Mouse (Mus musculus): ENCODE measurements around the gene Hephl1.
"Not testable (repeated sequence)": the region's sequence is repeated elsewhere in the genome, so short reads cannot be mapped to it uniquely, and the experiment has no call there.

Gene Hephl1

DNA sequence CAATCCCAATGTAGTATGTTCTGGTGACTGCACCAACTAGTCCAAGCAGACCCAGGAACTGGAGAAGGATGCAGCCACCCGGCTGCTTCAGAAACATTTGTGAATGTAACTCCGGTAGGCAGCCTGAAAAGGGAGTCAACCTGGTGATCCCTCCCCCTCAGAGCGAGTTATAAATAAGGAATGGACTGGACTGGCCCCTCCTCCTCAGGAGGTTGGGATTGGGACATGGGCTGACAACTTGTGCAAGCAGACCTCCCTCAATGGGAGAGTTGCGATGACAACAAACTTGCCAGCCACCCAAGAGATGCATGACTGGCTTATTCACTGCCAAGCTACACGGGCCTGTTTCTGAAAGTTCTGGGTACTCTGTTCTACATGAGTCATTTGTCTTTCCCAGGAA lies at the start of gene Hephl1:
Gene Hephl1, minus strand, starts transcription at position 101 of the 400 bp plus-strand sequence.
- no peak for DNase-seq

DNA sequence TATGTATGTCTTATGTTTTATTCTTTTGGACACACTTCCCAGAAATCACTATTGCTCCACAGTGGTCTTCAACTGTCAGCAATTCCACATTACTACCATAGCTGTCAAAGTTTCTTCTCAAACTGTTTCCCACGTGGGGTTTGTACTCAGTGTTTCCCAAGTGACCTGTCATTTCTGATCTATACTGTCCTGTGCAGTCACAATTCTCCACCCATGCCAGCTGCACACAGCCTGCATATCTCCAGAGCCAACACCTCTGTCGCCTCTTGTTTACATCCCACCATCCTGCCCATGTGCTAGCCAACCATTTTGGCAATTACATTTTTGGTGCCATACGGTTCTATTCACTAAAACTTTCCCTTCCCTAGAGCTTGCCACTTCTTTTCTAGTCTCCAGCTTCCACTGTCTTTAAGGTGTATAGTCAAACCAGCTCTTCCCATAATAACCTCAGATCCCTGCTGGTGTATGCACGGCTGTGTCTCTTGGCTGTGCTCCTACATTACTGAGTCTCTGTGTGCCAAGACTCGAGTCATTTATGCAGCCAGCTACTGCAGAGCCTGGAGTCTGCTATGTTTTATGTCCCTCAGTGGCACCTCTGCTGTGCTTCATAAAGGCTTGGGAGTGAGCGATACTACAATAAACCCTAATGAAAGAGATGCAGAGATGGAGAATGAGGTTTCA lies 37.5 kb upstream of the Hephl1 start:
- DNase-seq = no peak

DNA sequence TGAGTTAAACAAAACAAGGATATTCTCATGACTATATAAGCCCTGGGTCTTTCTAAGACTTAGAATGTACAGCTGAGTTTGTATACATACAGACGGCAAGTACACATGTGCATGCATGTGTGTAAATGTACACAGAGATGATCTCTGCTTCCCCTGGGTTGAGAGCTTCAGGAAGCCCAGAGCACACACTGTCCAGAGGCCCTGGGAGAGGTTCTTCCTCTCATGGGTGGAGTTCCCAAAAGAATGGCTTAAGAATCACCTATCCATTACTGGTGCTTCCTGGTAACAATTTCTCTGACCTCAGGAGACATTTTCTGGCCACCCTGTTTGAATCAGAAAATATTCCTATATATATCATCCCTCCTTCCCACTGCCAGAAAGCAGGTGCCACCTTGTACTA lies 28.6 kb upstream of the Hephl1 start:
- peak in 1 of 2 experiments; percentile 3 for DNase-seq

DNA sequence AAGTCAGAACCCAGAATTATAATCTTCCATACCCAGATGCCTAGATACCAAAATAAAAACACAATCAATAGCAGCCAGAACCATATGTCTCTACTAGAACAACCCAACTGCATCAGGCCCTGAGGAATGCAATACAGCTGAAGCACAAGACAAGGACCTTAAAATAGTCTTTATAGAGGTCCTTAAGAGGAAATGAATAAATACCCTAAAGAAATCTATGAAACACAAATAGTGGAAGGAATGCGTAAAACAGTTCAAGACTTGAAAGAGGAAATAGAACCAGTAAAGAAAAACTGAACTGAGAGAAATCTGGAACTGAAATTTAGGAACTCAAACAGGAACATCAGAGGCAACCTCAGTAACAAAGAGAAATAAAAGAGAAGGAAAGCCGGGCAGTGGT lies 14.0 kb upstream of the Hephl1 start:
- no peak for DNase-seq

DNA sequence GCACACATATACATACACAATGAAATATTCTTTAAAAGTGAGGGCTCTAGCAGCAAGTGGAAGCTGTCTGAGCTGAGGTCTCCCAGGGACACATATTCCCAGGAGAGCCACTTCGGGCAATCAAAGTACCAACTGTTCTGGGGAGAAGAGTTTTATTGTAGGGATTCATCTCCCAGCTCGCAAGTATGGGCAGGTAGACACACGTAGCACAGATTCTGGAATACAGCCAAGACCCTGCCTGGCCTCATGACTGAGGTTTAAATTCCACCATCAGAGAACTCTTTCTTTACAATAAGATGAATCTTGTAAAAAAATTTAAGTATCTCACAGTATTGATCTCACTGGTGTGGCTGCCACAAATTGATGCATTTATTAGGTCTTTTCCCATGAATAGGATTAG lies 10.5 kb upstream of the Hephl1 start:
- no peak for DNase-seq

DNA sequence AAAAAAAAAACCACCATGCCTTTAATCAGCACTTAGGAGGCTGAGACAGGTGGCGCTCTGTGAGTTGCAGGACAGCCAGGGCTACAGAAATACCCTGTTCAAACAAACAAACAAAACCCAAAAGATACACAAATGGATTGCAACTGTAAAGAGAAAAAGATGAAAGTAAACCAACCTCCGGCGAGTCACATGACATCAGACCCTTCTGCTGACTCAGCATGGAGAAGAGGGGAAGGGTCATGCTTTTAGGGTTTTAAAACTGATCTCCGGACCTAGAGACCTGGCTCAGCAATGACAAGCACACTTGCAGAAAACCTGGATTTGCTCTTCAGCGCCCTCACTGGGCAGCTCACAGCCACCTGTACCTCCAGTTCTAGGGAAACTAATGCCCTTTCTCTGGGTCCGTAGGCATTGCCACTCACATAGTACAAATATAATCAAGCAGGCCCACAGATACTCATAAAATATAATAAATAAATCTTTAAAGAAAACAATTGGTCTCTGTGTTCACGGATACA lies 9.0 kb upstream of the Hephl1 start:
- peak; percentile 1 to 14 for DNase-seq

DNA sequence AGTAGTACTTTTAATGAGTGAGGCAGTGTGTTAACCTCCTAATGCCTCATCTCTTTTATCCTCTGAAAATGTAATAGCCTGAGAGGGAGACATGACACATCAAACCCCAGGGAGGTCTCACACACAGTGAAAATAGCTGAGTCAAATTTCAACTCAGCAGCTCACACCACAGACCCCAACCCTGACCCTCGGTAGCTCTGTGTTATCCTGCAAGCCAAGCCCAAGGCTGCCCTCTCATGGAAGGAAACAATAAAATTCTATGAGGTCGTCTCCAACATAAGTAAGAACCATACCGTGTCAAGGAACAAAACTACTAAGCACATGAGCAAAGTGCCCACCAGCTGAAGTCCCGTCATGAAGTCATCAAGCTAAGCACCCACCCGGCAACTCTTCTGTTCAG lies 8.3 kb upstream of the Hephl1 start:
- no peak for DNase-seq

DNA sequence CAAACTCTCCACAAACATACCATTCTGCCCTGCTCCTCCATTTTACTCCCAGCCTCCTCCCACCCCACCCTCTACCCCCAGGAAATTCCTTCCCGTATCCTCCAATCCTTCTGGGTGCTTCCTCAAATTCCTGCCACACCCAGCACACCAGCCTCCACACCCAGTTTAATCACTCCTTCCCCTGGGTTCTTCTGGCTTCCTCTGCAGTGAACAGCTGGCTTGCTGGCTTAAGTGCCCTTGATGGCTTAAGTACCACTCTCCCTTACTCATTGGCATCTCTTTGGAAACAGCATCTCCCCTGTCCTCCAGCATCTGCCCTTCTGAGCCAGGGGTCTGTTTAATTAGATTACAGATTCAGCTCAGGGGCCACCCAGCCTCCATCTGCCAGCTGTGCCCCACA lies 7.6 kb upstream of the Hephl1 start:
- DNase-seq = no peak

DNA sequence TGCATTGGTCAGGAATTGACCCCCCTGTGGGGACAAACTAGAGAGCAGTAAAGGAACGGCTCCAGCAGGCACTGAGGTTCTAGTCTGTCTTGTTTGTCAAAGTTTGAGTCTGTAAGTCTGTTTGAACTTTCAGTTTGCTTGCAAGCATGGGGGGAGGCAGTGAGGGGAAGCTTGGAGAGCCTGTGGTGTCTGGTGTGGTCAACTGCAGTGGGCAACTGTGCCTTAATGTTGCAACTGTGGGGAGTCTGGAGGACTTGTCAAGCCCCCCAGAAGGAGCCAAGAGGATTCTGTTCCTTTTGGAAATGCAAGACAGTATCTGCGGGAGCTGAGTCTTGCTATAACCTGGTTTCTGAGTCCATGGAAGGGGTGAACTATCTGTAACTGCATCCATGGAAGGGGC lies 4.3 kb upstream of the Hephl1 start:
- no peak for DNase-seq

DNA sequence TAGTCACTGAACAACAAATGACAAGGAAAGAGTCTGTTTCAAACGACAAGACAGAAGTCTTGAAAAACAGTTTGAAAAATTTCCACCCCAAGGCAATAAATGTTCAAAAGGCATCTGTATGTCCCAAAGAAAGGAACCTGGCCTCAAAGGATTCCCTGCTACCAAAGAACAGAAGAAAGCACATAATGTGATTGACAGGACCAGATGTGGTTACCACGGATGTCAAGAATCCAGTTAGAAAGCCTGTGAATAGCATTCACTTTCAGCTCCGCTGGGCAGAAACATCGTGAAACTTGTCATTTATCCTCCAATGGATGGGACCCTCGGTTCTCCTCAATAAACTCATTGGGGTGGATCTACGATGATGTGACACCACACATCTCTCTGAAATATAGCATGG lies 2.2 kb upstream of the Hephl1 start:
- no peak for DNase-seq

DNA sequence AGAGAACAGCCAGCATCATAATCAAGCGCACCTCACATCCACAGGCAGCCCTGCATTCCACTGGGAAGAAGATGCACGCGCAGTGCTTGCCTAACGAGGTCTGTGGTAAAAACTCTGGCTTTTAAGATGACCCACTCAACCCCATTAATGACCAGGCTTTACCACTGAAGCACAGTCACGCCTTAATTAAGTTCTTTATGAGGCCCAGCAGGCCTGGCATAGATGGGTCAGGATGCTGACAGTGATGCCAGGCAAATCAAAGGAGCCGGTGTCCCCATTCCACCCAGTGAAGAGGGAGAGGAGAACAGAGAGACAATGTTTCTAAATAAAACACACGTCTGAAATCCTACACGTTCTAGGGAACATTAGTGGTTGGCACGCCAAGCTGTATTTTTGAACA lies 3.8 kb downstream of the Hephl1 start:
- no peak for DNase-seq

DNA sequence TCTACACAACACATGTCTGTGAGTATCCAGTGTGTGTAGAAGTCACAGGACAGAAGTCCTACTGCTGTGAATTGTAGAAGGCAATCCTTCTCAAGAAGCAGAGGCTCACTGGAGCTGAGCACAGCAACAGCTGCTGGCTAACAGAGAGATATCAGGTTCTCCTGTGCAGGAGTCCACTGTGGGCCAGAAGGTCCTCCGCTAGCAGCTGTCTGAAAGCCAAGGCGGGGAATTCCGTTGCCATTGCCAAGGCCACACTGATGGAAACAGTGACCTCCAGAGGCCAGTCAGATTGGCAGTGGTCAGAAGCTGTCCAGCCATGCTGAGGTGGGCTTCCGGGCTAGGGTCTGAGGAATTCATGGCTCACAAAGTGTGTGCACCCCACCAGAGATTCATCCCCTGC lies 6.8 kb downstream of the Hephl1 start:
- no peak for DNase-seq

DNA sequence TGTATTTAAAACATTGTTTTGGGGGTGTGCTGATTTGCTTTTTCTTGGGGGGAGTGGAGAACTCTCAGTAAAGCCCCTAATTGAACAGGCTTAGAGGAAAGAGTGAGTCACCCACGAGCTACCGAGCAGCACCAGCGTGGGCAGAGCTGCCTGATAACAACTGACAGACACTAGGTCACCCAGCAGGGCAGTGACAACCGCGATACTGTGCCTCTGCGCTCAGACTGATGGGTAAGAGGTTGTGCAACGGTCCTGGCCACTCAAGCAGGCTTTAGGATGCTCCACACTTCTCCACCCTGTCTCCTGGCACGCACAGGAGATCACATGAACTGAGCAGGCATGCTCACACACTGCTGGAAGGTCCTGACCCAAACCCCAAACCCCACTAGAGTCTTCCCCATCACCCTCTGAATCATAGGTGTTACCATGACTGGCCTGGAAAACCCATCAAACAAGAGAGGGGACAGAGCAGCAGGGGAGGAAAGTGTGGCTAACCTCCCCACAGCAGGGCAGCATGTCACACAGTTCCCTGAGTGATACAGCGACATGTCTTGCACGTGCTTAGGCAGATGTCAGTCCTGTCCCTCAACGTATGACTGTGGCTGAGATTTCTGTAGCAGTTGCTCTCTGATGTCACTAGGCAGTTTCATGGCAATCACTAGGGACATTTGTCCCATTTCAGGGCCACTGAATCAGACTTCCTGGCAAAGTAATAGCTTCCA lies 8.2 kb downstream of the Hephl1 start:
- DNase-seq = no peak

DNA sequence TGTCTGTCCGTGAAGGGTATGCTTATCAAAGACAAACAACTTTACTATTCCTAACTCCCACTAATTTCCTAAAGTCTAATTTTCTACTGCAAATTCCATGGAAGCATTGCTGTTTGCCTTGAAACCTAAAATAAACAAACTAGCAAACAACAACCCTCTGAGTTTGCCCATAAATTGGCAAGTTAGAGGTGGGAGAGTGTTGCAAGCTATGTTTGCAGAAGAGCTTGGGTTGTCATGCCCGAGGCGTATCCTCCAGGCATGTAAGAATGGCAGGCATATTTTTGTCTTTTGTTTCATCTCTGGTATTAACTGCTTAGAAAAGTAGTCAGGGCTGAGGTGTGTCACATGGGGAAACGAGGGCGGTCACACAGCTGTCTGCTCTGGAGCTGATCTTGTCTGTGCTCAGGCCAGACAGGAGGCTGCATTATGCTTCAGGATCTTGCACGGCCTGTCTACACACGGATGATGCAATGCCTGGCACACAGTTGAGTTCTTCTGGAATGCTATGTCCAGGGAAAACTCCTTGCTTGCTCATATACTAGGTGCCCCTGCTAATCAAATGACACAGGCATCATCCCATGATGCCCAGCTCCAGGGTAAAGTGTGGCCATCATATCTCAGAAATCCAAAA lies 10.3 kb downstream of the Hephl1 start:
- DNase-seq = no peak

DNA sequence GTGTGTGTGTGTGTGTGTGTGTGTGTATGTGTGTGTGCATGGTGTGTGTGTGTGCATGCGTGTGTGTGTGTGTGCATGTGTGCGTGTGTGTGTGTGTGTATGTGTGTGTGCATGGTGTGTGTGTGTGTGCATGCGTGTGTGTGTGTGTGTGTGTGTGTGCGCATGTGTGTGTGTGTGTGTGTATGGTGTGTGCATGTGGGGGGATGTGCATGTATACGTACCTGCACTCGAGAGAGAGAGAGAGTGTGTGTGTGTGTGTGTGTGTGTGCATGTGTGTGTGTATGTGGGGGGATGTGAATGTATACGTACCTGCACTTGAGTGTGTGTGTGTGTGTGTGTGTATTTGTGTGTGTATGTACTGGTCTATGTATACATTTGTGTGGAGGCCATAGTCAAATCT lies 13.5 kb downstream of the Hephl1 start:
- DNase-seq = not testable (repeated sequence)

DNA sequence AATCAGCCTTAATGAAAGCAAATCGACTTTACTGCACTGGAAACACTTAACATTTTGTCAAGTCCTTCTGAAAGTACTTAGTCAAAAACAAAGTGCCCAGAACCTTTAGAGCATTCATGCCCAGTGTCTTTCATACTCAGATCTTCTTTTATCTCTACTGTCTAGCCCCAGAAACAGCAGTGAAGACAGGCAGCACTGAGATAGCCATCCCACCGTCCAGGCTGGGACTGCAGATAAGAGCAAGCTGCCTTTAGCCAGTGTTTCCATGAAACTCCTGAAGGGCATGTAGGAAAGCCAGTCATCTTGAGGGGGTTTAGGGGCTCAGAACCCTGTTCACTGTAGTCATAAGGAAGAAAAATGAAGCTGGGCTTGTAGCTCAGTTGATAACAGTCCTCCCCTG lies 14.7 kb downstream of the Hephl1 start:
- DNase-seq = no peak

DNA sequence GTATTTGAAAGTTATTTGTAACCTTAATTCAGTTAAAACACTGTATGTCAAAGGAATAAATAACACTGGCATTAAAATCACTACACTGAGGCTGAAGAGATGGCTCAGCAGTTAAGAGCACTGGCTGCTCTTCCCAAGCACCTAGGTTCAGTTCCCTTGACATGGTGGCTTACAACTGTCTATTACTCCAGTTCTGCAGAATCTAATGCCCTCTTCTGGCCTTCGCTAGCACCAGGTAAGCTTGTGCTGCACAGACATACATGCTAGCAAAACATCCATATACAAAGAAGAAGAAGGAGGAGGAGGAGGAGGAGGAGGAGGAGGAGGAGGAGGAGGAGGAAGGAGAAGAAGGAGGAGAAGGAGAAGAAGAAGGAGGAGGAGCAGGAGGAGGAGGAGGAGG lies 15.7 kb downstream of the Hephl1 start:
- DNase-seq = no peak

DNA sequence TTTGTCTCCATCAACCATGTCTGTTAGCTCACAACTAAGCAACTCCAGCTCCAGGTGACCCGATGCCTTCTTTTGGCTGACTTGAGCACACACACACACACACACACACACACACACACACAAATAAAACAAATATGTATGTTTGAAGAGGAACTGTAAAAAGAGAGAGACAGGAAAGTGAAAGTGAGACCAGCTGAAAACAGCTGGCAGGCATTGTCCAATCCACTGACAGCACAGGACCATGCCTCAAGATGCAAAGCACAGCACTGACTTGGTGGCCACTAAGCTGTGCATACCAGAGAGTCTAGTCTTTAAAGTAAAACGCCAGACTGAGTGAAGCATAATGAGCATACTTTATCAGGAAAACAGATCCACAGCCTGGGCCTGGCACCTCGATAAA lies 16.7 kb downstream of the Hephl1 start:
- DNase-seq = no peak

DNA sequence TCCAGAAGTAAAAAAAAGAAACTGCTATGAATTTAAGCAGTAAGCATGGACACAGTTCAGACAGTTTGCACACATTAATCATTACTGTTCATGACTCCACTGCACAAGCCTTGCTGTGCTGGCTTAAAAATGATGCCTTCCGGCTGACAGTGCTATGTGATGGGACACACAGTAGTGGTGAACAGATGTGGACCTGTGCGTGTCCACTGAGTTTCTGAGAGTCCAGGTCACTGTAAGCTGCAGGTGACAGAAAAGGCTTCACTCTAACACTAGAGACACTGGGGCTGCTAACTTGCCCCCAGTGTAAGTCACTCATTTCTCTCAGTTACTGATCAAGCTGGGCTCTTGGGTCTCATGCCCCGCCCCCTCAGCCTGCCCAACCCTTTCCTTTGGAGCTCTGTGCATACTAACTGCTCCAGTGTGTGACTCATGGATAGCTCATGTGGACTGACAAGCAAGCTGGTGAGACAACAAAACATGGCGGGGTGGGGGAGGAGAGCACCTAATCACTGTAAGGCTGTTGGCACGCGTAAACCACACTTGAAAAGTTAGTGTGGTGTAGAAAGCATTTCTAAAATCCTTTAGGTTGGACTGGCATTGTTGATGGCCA lies 43.1 kb downstream of the Hephl1 start:
- peak; percentile 9 to 25 for DNase-seq

DNA sequence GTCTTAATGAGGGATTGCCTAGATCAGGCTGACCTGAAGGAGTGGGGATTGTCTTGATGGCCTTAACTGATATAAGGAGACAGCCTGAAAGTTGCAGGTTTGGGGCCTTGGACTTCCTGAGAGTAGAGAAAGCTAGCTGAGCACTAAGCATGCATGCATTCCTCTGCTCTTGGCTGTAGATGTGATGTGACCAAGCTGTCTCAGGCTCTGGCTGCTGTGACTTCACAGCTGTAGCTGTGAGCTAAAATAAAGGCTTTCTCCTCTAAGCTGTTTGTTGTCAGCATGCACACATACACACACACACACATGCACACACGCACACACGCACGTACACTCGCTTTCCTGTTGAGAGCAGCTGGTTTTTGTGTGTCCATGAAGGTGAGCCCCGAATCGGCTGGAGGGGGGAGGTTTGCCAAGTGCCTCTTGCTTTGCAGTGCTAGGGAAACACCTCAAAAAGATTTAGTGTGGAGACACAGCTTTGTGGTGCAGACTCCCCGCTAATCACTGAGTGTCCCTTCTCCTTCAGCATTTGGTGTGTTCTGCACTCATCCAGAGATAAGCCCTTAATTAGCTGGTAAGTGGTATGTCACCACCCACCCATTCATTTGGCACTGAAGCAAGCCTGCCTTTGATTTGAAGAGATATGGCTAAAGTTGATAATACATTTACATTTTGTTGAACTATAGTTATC lies 43.8 kb downstream of the Hephl1 start:
- no peak for DNase-seq

DNA sequence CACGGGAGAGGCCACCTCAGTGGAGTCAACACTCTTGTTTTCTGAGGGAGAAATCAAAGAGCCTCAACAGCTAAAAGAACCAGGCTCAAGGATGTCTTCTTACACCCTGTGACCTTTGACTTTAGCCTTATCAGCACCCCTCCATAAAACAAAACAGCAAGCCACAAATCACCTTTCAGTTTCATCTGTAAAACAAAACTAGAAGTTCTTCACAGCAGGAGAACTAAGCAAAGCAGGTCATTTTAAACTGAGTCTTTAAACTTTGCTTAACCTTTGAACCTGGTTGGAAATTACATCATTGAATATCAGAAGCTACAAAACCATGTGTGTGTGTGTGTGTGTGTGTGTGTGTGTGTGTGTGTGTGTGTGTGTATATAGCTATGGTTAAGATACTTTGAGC lies 47.7 kb downstream of the Hephl1 start:
- no peak for DNase-seq

DNA sequence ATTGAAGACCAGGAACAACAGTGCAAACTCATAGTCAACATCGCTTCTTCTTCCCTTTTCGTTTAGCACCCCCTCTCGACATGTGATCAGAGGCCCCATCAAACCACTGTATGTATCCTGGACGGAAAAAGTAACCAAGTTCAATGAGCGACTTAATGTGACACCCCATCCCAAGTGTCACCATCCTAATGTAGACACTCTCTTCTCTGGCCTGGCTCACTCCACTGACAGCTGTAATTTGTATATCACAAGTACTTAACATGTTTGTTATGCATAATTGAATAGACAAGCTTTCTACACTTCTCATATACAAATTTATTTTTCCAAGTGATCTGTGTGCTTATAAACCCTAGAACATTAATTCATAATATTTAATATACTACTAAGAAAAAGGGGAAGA lies 51.1 kb downstream of the Hephl1 start:
- no peak for DNase-seq

DNA sequence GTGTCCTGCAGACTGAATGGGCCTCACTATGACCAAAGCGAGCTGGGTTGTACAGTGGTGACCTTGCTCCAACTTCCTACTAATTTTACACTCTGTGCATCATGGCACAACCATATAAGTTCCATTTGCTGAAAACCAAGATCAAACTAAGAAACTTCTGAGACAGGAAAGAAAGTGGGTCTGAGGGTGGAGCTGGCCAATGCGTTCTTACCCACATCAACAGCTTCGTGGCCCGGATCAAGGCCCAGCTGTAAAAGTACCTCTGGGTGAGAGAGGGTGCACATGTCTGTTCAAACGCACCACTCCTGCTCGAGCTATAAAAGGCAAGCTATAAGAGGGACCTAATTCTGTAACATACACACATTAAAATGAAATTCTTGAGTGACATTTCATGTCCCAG lies 51.9 kb downstream of the Hephl1 start:
- DNase-seq = no peak

Measured in kidney, postnatal 36 days (tissue).